ENCODE assay signal across 8 mouse cellular contexts in the genomic region with DNA sequence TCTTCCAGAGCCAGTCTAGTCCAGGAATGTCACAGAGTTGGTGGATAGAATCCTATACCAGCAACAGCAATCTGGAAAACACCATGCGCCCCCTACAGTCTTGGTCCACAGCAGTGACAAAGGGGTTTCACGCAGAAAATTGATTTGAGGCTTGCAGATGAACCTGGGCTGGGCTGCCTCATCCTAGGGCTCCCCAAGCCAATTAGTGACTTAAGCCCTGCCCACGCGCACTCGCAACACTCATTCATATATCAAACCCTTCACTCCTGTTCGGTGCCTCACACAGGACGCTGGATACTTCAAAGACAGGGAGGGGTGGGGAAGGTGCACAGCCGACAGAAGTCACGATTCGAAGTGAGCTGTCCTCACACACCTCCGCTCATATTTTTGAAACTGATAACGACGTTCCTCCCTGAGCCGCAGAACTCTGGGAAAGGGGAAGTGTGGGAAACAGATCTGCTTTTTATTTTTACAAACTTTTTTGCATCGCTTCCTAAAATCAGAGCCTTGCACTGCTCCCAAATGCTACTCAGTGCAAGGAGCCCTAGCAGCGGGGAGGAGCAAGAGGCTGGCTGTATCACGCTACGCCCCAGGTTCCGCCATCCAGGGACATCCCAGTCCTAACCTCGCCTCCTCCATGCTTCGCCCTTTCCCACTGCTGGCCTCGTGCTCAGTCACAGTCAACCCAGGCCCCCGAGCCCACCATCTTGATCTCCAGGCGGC. TPM values are rescaled to one million over a fixed set of nuclear protein-coding genes. Genes with fewer than 3 reads are reported as not detected.
DNase-seq lines count a peak whose midpoint lies in the region; ATAC-seq and TF ChIP-seq lines count a peak whose summit lies in the region.

No protein-coding gene starts in this region.

- DNase-seq in kidney, adult 9 months = no peak
- DNase-seq in Patski (ENCODE audit: low read depth, low spot score) = no peak
- DNase-seq in hindbrain, postnatal 0 days (ENCODE audit: low spot score) = peak; percentile 86
- DNase-seq in lung, postnatal 0 days (ENCODE audit: low spot score) = no peak
- DNase-seq in right cerebral cortex, postnatal 4 days = peak; percentile 67
- DNase-seq in urinary bladder, adult 18-20 months (ENCODE audit: low spot score in 2 of 2) = no peak

- CTCF ChIA-PET in Patski (lab: Charles Lee) = interaction anchor here (0.8 to 1.3 kb wide), 3 partner anchors 48 to 73 kb away, joined by 3 to 4 read pairs (median 3); no protein-coding TSS in a partner anchor

- H3K4me3 ChIP-seq in kidney, embryonic 15.5 days (replicated peaks) = peak overlapping the region; percentile 70
- peak overlapping the region; percentile 52 for H3K4me3 ChIP-seq in embryonic facial prominence, embryonic 12.5 days
- peak overlapping the region; percentile 75 for H3K4me3 ChIP-seq in hindbrain, postnatal 0 days (ENCODE audit: low read length)
- H3K4me3 ChIP-seq in lung, postnatal 0 days (ENCODE audit: low read depth, low read length) = peak overlapping the region; percentile 66

- TF ChIP-seq CTCF in Patski (IDR thresholded peaks at IDR 0.05) = no peak
- TF ChIP-seq CTCF in hindbrain, postnatal 0 days (IDR thresholded peaks at IDR 0.05; ENCODE audit: low read depth) = peak; percentile 72
- peak; percentile 57 for TF ChIP-seq CTCF in lung, postnatal 0 days (IDR thresholded peaks at IDR 0.05)

- POLR2A ChIA-PET in Patski (lab: Charles Lee) = interaction anchor here (1.2 kb wide), 1 partner anchor 13 kb away, joined by 3 read pairs; no protein-coding TSS in a partner anchor

- in situ Hi-C loops in Patski (cut with MboI; ENCODE audit: low pct_unique_long_range_greater_than_20kb) = loop anchor here (5.0 kb wide), 1 partner anchor 62 kb away; no protein-coding TSS in a partner anchor

- under 1% methylated on average over 24 of the region's 24 CpGs for WGBS in kidney, embryonic 15.5 days
- WGBS in embryonic facial prominence, embryonic 12.5 days = under 1% methylated on average over 24 of the region's 24 CpGs
- under 1% methylated on average over 24 of the region's 24 CpGs for WGBS in hindbrain, postnatal 0 days
- 2% methylated on average over 24 of the region's 24 CpGs for WGBS in lung, postnatal 0 days

- peaks cover 10% of the 10 kb centered on the region; the same call in 1 of the 2 replicates for H3K27me3 ChIP-seq in kidney, embryonic 15.5 days
- no peaks in the 10 kb centered on the region for H3K27me3 ChIP-seq in Patski
- H3K27me3 ChIP-seq in embryonic facial prominence, embryonic 12.5 days = no peaks in the 10 kb centered on the region
- H3K27me3 ChIP-seq in hindbrain, postnatal 0 days (ENCODE audit: insufficient read depth, low read length) = no peaks in the 10 kb centered on the region
- H3K27me3 ChIP-seq in lung, postnatal 0 days (replicated peaks; ENCODE audit: insufficient read depth, low read length) = no peaks in the 10 kb centered on the region

- H3K36me3 ChIP-seq in kidney, embryonic 15.5 days = no peaks in the 10 kb centered on the region
- no peaks in the 10 kb centered on the region for H3K36me3 ChIP-seq in embryonic facial prominence, embryonic 12.5 days
- no peaks in the 10 kb centered on the region for H3K36me3 ChIP-seq in hindbrain, postnatal 0 days (ENCODE audit: insufficient read depth, low read length)
- no peaks in the 10 kb centered on the region for H3K36me3 ChIP-seq in lung, postnatal 0 days (ENCODE audit: insufficient read depth, low read length)

- peak overlapping the region; percentile 82 for H3K9ac ChIP-seq in kidney, embryonic 15.5 days
- peak overlapping the region; percentile 65 for H3K9ac ChIP-seq in embryonic facial prominence, embryonic 12.5 days
- peak overlapping the region; percentile 64 for H3K9ac ChIP-seq in hindbrain, postnatal 0 days (replicated peaks; ENCODE audit: low read length)
- no peak overlapping the region for H3K9ac ChIP-seq in lung, postnatal 0 days (replicated peaks; ENCODE audit: low read depth)

- peak overlapping the region; percentile 97 for H3K27ac ChIP-seq in kidney, embryonic 15.5 days
- peak overlapping the region; percentile 95 for H3K27ac ChIP-seq in embryonic facial prominence, embryonic 12.5 days
- peak overlapping the region; percentile 90 for H3K27ac ChIP-seq in hindbrain, postnatal 0 days
- H3K27ac ChIP-seq in lung, postnatal 0 days (ENCODE audit: low read length) = peak overlapping the region; percentile 73

- H3K4me1 ChIP-seq in kidney, embryonic 15.5 days = peaks cover 49% of the 10 kb centered on the region
- H3K4me1 ChIP-seq in embryonic facial prominence, embryonic 12.5 days = peaks cover 34% of the 10 kb centered on the region
- peaks cover 21% of the 10 kb centered on the region for H3K4me1 ChIP-seq in hindbrain, postnatal 0 days (ENCODE audit: insufficient read depth, low read length)
- H3K4me1 ChIP-seq in lung, postnatal 0 days (ENCODE audit: insufficient read depth, low read depth, low read length) = peaks cover 32% of the 10 kb centered on the region

- ATAC-seq in kidney, embryonic 15.5 days (replicated peaks; ENCODE audit: low FRiP score) = peak; percentile 73
- ATAC-seq in Patski = peak; percentile 53
- peak; percentile 78 for ATAC-seq in embryonic facial prominence, embryonic 12.5 days (ENCODE audit: insufficient number of reproducible peaks, insufficient read depth, low FRiP score, low TSS enrichment)
- ATAC-seq in hindbrain, postnatal 0 days = peak; percentile 68
- peak; percentile 40 for ATAC-seq in lung, postnatal 0 days

- peak overlapping the region; percentile 97 for H3K4me2 ChIP-seq in kidney, embryonic 15.5 days
- peak overlapping the region; percentile 96 for H3K4me2 ChIP-seq in embryonic facial prominence, embryonic 12.5 days (replicated peaks)
- H3K4me2 ChIP-seq in hindbrain, postnatal 0 days (ENCODE audit: low read depth, low read length) = peak overlapping the region; percentile 94
- peak overlapping the region; percentile 90 for H3K4me2 ChIP-seq in lung, postnatal 0 days (replicated peaks; ENCODE audit: low read depth, low read length)

- H3K9me3 ChIP-seq in kidney, embryonic 15.5 days (replicated peaks) = no peaks in the 10 kb centered on the region
- no peaks in the 10 kb centered on the region for H3K9me3 ChIP-seq in embryonic facial prominence, embryonic 12.5 days
- no peaks in the 10 kb centered on the region for H3K9me3 ChIP-seq in hindbrain, postnatal 0 days (ENCODE audit: low read length)
- H3K9me3 ChIP-seq in lung, postnatal 0 days (ENCODE audit: low read length) = no peaks in the 10 kb centered on the region

- TF ChIP-seq EP300 in lung, postnatal 0 days (IDR thresholded peaks at IDR 0.05) = no peak

RNA-seq across cellular contexts. Expression of gene Gdpd5, which starts 0.6 kb away (rescaled TPM):
- 14.5 and 17.3 TPM in 2 replicates for polyA plus RNA-seq in kidney, embryonic 15.5 days (2015; fragmentation: Nextera tagmentation; extraction: Ambion mirVana)
- polyA plus RNA-seq in Patski (2021) = 13.9 TPM
- polyA plus RNA-seq in embryonic facial prominence, embryonic 12.5 days (2016; fragmentation: Nextera tagmentation; extraction: Ambion mirVana) = 20.3 and 23.4 TPM in 2 replicates
- 40.5 and 47.6 TPM in 2 replicates for total RNA-seq in hindbrain, postnatal 0 days (2014; rRNA removed)
- 26.7 and 26.8 TPM in 2 replicates for polyA plus RNA-seq in hindbrain, postnatal 0 days (2015; fragmentation: Nextera tagmentation; extraction: Ambion mirVana)
- 18.7 and 18.8 TPM in 2 replicates for polyA plus RNA-seq in lung, postnatal 0 days (2015; fragmentation: Nextera tagmentation; extraction: Ambion mirVana)

RNA-seq across cellular contexts. Expression of gene Serpinh1, which starts 27.6 kb away (rescaled TPM):
- polyA plus RNA-seq in kidney, embryonic 15.5 days (2015; fragmentation: Nextera tagmentation; extraction: Ambion mirVana) = 1,575 and 1,603 TPM in 2 replicates
- polyA plus RNA-seq in Patski (2021) = 662 TPM
- polyA plus RNA-seq in embryonic facial prominence, embryonic 12.5 days (2016; fragmentation: Nextera tagmentation; extraction: Ambion mirVana) = 1,388 and 1,403 TPM in 2 replicates
- 214 and 215 TPM in 2 replicates for total RNA-seq in hindbrain, postnatal 0 days (2014; rRNA removed)
- polyA plus RNA-seq in hindbrain, postnatal 0 days (2015; fragmentation: Nextera tagmentation; extraction: Ambion mirVana) = 161 TPM in 2 replicates
- 579 and 666 TPM in 2 replicates for polyA plus RNA-seq in lung, postnatal 0 days (2015; fragmentation: Nextera tagmentation; extraction: Ambion mirVana)

Comparison
In these comparisons a context has a peak if more than half of its experiments do, and no peak if none do; other contexts are left out.
1. DNase-seq: peak in hindbrain, postnatal 0 days (single experiment) and right cerebral cortex, postnatal 4 days (single experiment); none in kidney, adult 9 months (single experiment), Patski (single experiment), lung, postnatal 0 days (single experiment) and urinary bladder, adult 18-20 months (0 of 2).
2. Peak in every context shown above with its lines, with median percentiles within 50 percentile points of each other: ATAC-seq, H3K27ac ChIP-seq, H3K4me2 ChIP-seq and H3K4me3 ChIP-seq.